Mouse (Mus musculus) CH12.LX (cell line): ENCODE measurements around the gene Mrpl52.

Experiments used
- CHD1 ChIP-seq: IDR thresholded peaks from 2 replicates; pipeline ENCODE4 v1.6.1; 2012; ENCODE audit warnings: low read depth, low read length, improper control_type of control experiment, inconsistent platforms
- CHD2 ChIP-seq: IDR thresholded peaks from 2 replicates; pipeline ENCODE4 v1.6.1; 2011; ENCODE audit warnings: low read length, improper control_type of control experiment
- CTCF ChIP-seq, 2 experiments: IDR thresholded peaks in 1 of 2; conservative IDR thresholded peaks in 1 of 2; 2 replicates each; pipeline ENCODE4 v1.5.1; 2011 to 2012; ENCODE audit warnings: low read depth in 2 of 2, low read length in 2 of 2, improper control_type of control experiment in 1 of 2, inconsistent platforms in 1 of 2, mild to moderate bottlenecking in 1 of 2, moderate library complexity in 1 of 2
- E2F4 ChIP-seq: IDR thresholded peaks from 2 replicates; pipeline ENCODE4 v1.6.1; 2011; ENCODE audit warnings: low read depth, low read length, improper control_type of control experiment; ENCODE audit not compliant: insufficient replicate concordance
- ETS1 ChIP-seq: conservative IDR thresholded peaks from 2 replicates; pipeline ENCODE4 v1.6.1; 2012; ENCODE audit warnings: low read depth, mild to moderate bottlenecking, inconsistent platforms, low read length, improper control_type of control experiment, moderate library complexity
- PAX5 ChIP-seq: IDR thresholded peaks from 2 replicates; pipeline ENCODE4 v1.6.1; 2012; ENCODE audit warnings: low read length, inconsistent platforms, mixed read lengths
- POLR2A ChIP-seq: IDR thresholded peaks from 2 replicates; pipeline ENCODE4 v1.6.1; 2011; ENCODE audit warnings: low read depth, mild to moderate bottlenecking, improper control_type of control experiment, low read length
- RCOR1 ChIP-seq: conservative IDR thresholded peaks from 2 replicates; pipeline ENCODE4 v1.6.1; 2012; ENCODE audit warnings: low read depth, mild to moderate bottlenecking, inconsistent platforms, low read length, improper control_type of control experiment
- SMC3 ChIP-seq: IDR thresholded peaks from 2 replicates; pipeline ENCODE4 v1.6.1; 2011; ENCODE audit warnings: low read depth, low read length, improper control_type of control experiment
- UBTF ChIP-seq: IDR thresholded peaks from 2 replicates; pipeline ENCODE4 v1.6.1; 2012; ENCODE audit warnings: low read depth, mild to moderate bottlenecking, inconsistent platforms, low read length, improper control_type of control experiment, moderate library complexity
- USF1 ChIP-seq: IDR thresholded peaks from 2 replicates; pipeline ENCODE4 v1.6.1; 2014; ENCODE audit warnings: low read depth, mild to moderate bottlenecking, inconsistent platforms, low read length, improper control_type of control experiment
- USF2 ChIP-seq: conservative IDR thresholded peaks from 2 replicates; pipeline ENCODE4 v1.6.1; 2011; ENCODE audit warnings: low read depth, low read length, improper control_type of control experiment
- ZC3H11A ChIP-seq: IDR thresholded peaks from 2 replicates; pipeline ENCODE4 v1.6.1; 2012; ENCODE audit warnings: low read depth, mild to moderate bottlenecking, inconsistent platforms, low read length, improper control_type of control experiment
- ZMIZ1 ChIP-seq: IDR thresholded peaks from 2 replicates; pipeline ENCODE4 v1.6.1; 2012; ENCODE audit warnings: low read depth, mild to moderate bottlenecking, inconsistent platforms, low read length, improper control_type of control experiment

- TF ChIP-seq PAX5, result no peak
- TF ChIP-seq SMC3, result no peak
- TF ChIP-seq RCOR1, result no peak
- no peak for TF ChIP-seq UBTF
- TF ChIP-seq ETS1, result no peak
- TF ChIP-seq CTCF (conservative IDR thresholded peaks at IDR 0.05 in 1 of 2, IDR thresholded peaks at IDR 0.05 in 1 of 2; ENCODE audit: low read depth in 2 of 2, low read length in 2 of 2), result no peak
- no peak for TF ChIP-seq USF2
- TF ChIP-seq E2F4, result no peak
- TF ChIP-seq ZMIZ1, result no peak
- no peak for TF ChIP-seq ZC3H11A
- TF ChIP-seq USF1, result no peak
- no peak for TF ChIP-seq CHD1
- no peak for TF ChIP-seq POLR2A
- TF ChIP-seq CHD2, result no peak
Observed at GRCm38 (mm10) chr14:54443712-54444618, 17.3 kb downstream of the Mrpl52 start.
